Mouse (Mus musculus) midbrain, embryonic 11.5 days (tissue): ENCODE measurements around the gene Pmpca. TPM values are rescaled to one million over a fixed set of nuclear protein-coding genes. Genes with fewer than 3 reads are reported as not detected.

Source experiments
- ATAC-seq: fragments of 200-750 bp; cut with Nextera tagmentation; 2 replicates; pipeline ENCODE4 v1.8.0; 2017; ENCODE audit warnings: moderate TSS enrichment, moderate library complexity; ENCODE audit not compliant: low FRiP score
- DNase-seq: peaks from one replicate; pipeline ENCODE4 v3.0.0; 2015; ENCODE audit warnings: low spot score; ENCODE audit errors: missing footprints
- H3K27ac ChIP-seq: fragments of 300-500 bp; sonication (generic); 2 replicates; pipeline ENCODE4 v1.5.1; 2014; ENCODE audit warnings: low read depth, low read length
- H3K27me3 ChIP-seq: fragments of 300-500 bp; sonication (generic); 2 replicates; pipeline ENCODE4 v1.6.1; 2014; ENCODE audit warnings: mild to moderate bottlenecking, low read length, moderate library complexity, mixed read lengths; ENCODE audit not compliant: control insufficient read depth, insufficient read depth
- H3K36me3 ChIP-seq: fragments of 300-500 bp; sonication (generic); 2 replicates; pipeline ENCODE4 v1.6.1; 2014; ENCODE audit warnings: mild to moderate bottlenecking, low read length, moderate library complexity, mixed read lengths; ENCODE audit not compliant: control insufficient read depth, insufficient read depth
- H3K4me1 ChIP-seq: fragments of 300-500 bp; sonication (generic); 2 replicates; pipeline ENCODE4 v1.6.1; 2014; ENCODE audit warnings: low read length; ENCODE audit not compliant: control insufficient read depth, insufficient read depth
- H3K4me2 ChIP-seq: fragments of 300-500 bp; sonication (generic); 2 replicates; pipeline ENCODE4 v1.6.1; 2014; ENCODE audit warnings: mild to moderate bottlenecking, moderate library complexity
- H3K4me3 ChIP-seq: fragments of 300-500 bp; sonication (generic); 2 replicates; pipeline ENCODE4 v1.5.1; 2014; ENCODE audit warnings: low read depth, low read length
- H3K9ac ChIP-seq: fragments of 300-500 bp; sonication (generic); 2 replicates; pipeline ENCODE4 v1.6.1; 2014; ENCODE audit warnings: low read length
- H3K9me3 ChIP-seq: fragments of 300-500 bp; sonication (generic); 2 replicates; pipeline ENCODE4 v1.6.1; 2016; ENCODE audit warnings: low read length; ENCODE audit not compliant: control insufficient read depth
- WGBS: fragments of 180-500 bp; shearing (Covaris S2); extraction: QIAGEN DNeasy Blood & Tissue Kit; methylation state at CpG from one replicate; pipeline ENCODE4 v1.1.7; 2014; 5-methylcytosine and 5-hydroxymethylcytosine counted together
- polyA plus RNA-seq: library from polyadenylated mRNA; unstranded; fragments of >200 nt; fragmentation: Nextera tagmentation; extraction: Ambion mirVana; gene quantifications from 2 replicates; pipeline ENCODE4 v1.2.1, GENCODE M21; 2014

Gene Pmpca
- polyA plus RNA-seq, 1 experiment from 2014 or later, result 110 TPM

GRCm38 (mm10) chr2:26409362-26409761 lies 20.2 kb downstream of the Pmpca start:
- Histone ChIP-seq H3K9me3 (no peaks in the 10 kb centered on the region), H3K36me3 (peaks cover 9% of the 10 kb centered on the region; the same call in 1 of the 2 replicates), H3K27ac (no peak overlapping the region), H3K27me3 (no peaks in the 10 kb centered on the region), H3K4me3 (peak overlapping the region; percentile 92; the same call in 1 of the 2 replicates), H3K4me2 (no peak overlapping the region), H3K4me1 (peaks cover 22% of the 10 kb centered on the region), H3K9ac (no peak overlapping the region)
- 59% methylated on average over 3 of the region's 3 CpGs for WGBS
- peak; percentile 54; the same call in 1 of the 2 replicates for ATAC-seq
- DNase-seq, result no peak

- H3K9me3 ChIP-seq, result no peaks in the 10 kb centered on the region
- no peaks in the 10 kb centered on the region for H3K27me3 ChIP-seq
- 73% methylated on average over 5 of the region's 5 CpGs for WGBS
These were observed 21.0 kb downstream of the Pmpca start for GRCm38 (mm10) chr2:26410091-26410490.

GRCm38 (mm10) chr2:26410931-26411411 lies 21.8 kb downstream of the Pmpca start:
- H3K4me3 ChIP-seq, result no peak overlapping the region
- 86% methylated on average over 5 of the region's 5 CpGs for WGBS
- DNase-seq, result peak; percentile 49
- H3K9ac ChIP-seq, result no peak overlapping the region
- H3K9me3 ChIP-seq, result no peaks in the 10 kb centered on the region
- ATAC-seq, result no peak
- H3K27me3 ChIP-seq, result no peaks in the 10 kb centered on the region
- H3K36me3 ChIP-seq, result peaks cover 11% of the 10 kb centered on the region
- no peak overlapping the region for H3K4me2 ChIP-seq
- peaks cover 17% of the 10 kb centered on the region for H3K4me1 ChIP-seq
- no peak overlapping the region for H3K27ac ChIP-seq

More at GRCm38 (mm10) chr2:26410091-26410490, 21.0 kb downstream of the Pmpca start:
- no peak for ATAC-seq
- peaks cover 11% of the 10 kb centered on the region for H3K36me3 ChIP-seq
- H3K4me1 ChIP-seq, result peaks cover 22% of the 10 kb centered on the region
- H3K4me2 ChIP-seq, result no peak overlapping the region
- no peak overlapping the region for H3K9ac ChIP-seq
- DNase-seq, result no peak
- H3K4me3 ChIP-seq, result no peak overlapping the region
- no peak overlapping the region for H3K27ac ChIP-seq

- Histone ChIP-seq H3K4me2 (no peak overlapping the region), H3K4me3 (no peak overlapping the region), H3K27me3 (no peaks in the 10 kb centered on the region), H3K27ac (no peak overlapping the region), H3K36me3 (peaks cover 10% of the 10 kb centered on the region), H3K4me1 (no peaks in the 10 kb centered on the region), H3K9ac (no peak overlapping the region), H3K9me3 (no peaks in the 10 kb centered on the region)
- DNase-seq, result no peak
- no peak for ATAC-seq
These were observed 27.9 kb downstream of the Pmpca start for GRCm38 (mm10) chr2:26417066-26417465.

GRCm38 (mm10) chr2:26418120-26418519 lies 29.0 kb downstream of the Pmpca start:
- DNase-seq (no peak), ATAC-seq (no peak)
- Histone ChIP-seq H3K27me3 (no peaks in the 10 kb centered on the region), H3K36me3 (peaks cover 18% of the 10 kb centered on the region), H3K27ac (no peak overlapping the region), H3K4me2 (no peak overlapping the region), H3K9ac (no peak overlapping the region), H3K9me3 (no peaks in the 10 kb centered on the region), H3K4me3 (no peak overlapping the region), H3K4me1 (no peaks in the 10 kb centered on the region)
- 87% methylated on average over 1 of the region's 1 CpGs for WGBS

- H3K4me2 ChIP-seq, result no peak overlapping the region
- H3K9ac ChIP-seq, result no peak overlapping the region
- H3K36me3 ChIP-seq, result peaks cover 26% of the 10 kb centered on the region
- H3K27ac ChIP-seq, result no peak overlapping the region
- DNase-seq (no peak), ATAC-seq (no peak)
- no peaks in the 10 kb centered on the region for H3K9me3 ChIP-seq
- no peaks in the 10 kb centered on the region for H3K4me1 ChIP-seq
- H3K27me3 ChIP-seq, result no peaks in the 10 kb centered on the region
- WGBS, result 95% methylated on average over 2 of the region's 2 CpGs
- H3K4me3 ChIP-seq, result no peak overlapping the region
These were observed 32.8 kb downstream of the Pmpca start for GRCm38 (mm10) chr2:26421969-26422368.

GRCm38 (mm10) chr2:26423086-26423485 lies 33.9 kb downstream of the Pmpca start:
- ATAC-seq, result no peak

GRCm38 (mm10) chr2:26424541-26424940 lies 35.4 kb downstream of the Pmpca start:
- Histone ChIP-seq H3K27ac (no peak overlapping the region), H3K36me3 (peaks cover 29% of the 10 kb centered on the region), H3K27me3 (no peaks in the 10 kb centered on the region), H3K4me2 (no peak overlapping the region), H3K9ac (no peak overlapping the region), H3K4me1 (no peaks in the 10 kb centered on the region), H3K9me3 (no peaks in the 10 kb centered on the region), H3K4me3 (no peak overlapping the region)
- 96% methylated on average over 2 of the region's 2 CpGs for WGBS
- no peak for ATAC-seq
- no peak for DNase-seq

More at GRCm38 (mm10) chr2:26423086-26423485, 33.9 kb downstream of the Pmpca start:
- Histone ChIP-seq H3K27me3 (no peaks in the 10 kb centered on the region), H3K4me1 (no peaks in the 10 kb centered on the region), H3K36me3 (peaks cover 28% of the 10 kb centered on the region), H3K27ac (no peak overlapping the region), H3K4me2 (no peak overlapping the region), H3K9me3 (no peaks in the 10 kb centered on the region), H3K9ac (no peak overlapping the region), H3K4me3 (no peak overlapping the region)
- DNase-seq, result no peak
- 90% methylated on average over 1 of the region's 1 CpGs for WGBS

- H3K9ac ChIP-seq, result no peak overlapping the region
- no peaks in the 10 kb centered on the region for H3K9me3 ChIP-seq
- ATAC-seq, result no peak
- H3K27ac ChIP-seq, result no peak overlapping the region
- no peak overlapping the region for H3K4me2 ChIP-seq
- WGBS, result 94% methylated on average over 5 of the region's 5 CpGs
- peaks cover 36% of the 10 kb centered on the region for H3K36me3 ChIP-seq
- H3K4me3 ChIP-seq, result no peak overlapping the region
- no peak for DNase-seq
- H3K4me1 ChIP-seq, result no peaks in the 10 kb centered on the region
- H3K27me3 ChIP-seq, result no peaks in the 10 kb centered on the region
These were observed 40.7 kb downstream of the Pmpca start for GRCm38 (mm10) chr2:26429851-26430250.
